Mouse (Mus musculus) common myeloid progenitor, adult 5-6 weeks (primary cell): Measurements from ENCODE around the gene Slc35c2. TPM values are rescaled to one million over a fixed set of nuclear protein-coding genes. Genes with fewer than 3 reads are reported as not detected.

ENCODE experiments used
- ATAC-seq: replicated peaks from 2 replicates; pipeline ENCODE4 v1.8.0; 2016; ENCODE audit warnings: low read depth, mild to moderate bottlenecking, moderate TSS enrichment, inconsistent platforms; ENCODE audit not compliant: poor library complexity, severe bottlenecking
- total RNA-seq: library from RNA; stranded (forward); fragments of 200-1000, 187-1606 nt; gene quantifications from 2 replicates; pipeline ENCODE4 v1.2.3, GENCODE M21; 2017

Slc35c2 gene
- total RNA-seq, 1 experiment from 2014 or later = 47.0 TPM

DNA sequence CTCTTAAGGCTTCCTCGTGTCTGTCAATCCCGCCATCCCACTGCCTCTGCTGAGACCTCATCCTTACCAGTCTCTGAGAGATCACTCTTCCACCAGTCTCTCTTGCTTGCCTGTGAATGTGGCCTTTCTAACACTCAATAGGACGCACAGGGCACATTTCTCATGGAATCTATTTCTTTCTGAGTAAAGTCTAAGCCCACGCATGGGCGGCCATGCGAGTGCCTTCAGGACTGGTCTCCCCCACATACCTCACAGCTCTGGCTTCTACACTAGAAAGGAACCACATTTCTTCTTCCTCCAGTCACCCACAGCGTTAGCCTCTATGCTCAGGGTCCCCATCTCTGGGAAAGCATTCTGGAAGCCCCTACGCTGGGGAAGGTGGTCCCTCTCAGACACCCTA is 26.5 kb upstream of the Slc35c2 start:
- ATAC-seq = no peak

- ATAC-seq = no peak
Measured at GRCm38 (mm10) chr2:165312381-165312780, 24.7 kb upstream of the Slc35c2 start.

GRCm38 (mm10) chr2:165311577-165311976 is 23.9 kb upstream of the Slc35c2 start:
- ATAC-seq = no peak

GRCm38 (mm10) chr2:165310818-165311425 is 23.3 kb upstream of the Slc35c2 start:
- no peak for ATAC-seq

GRCm38 (mm10) chr2:165307801-165308200 is 20.1 kb upstream of the Slc35c2 start:
- no peak for ATAC-seq

GRCm38 (mm10) chr2:165305438-165305837 is 17.8 kb upstream of the Slc35c2 start:
- no peak for ATAC-seq

DNA sequence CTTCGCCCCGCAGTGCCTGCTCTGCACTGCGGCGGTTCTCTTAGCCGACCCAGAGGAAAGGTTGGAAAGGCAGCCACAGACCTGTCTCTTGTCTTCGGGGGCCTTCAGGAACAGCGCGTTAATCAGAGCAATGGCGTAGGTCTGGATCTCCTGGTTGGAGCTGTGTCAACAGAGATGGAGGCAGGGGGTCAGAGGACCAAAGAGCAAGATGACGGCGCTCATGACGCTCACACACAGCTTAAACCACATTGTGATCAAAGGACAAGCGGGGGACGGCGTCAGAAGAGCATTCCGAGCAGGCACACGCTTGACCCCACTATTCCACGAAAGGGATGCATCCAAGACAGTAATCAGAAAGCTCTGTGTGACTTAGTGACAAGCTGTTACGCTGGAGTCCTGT is 17.1 kb upstream of the Slc35c2 start:
- no peak for ATAC-seq

DNA sequence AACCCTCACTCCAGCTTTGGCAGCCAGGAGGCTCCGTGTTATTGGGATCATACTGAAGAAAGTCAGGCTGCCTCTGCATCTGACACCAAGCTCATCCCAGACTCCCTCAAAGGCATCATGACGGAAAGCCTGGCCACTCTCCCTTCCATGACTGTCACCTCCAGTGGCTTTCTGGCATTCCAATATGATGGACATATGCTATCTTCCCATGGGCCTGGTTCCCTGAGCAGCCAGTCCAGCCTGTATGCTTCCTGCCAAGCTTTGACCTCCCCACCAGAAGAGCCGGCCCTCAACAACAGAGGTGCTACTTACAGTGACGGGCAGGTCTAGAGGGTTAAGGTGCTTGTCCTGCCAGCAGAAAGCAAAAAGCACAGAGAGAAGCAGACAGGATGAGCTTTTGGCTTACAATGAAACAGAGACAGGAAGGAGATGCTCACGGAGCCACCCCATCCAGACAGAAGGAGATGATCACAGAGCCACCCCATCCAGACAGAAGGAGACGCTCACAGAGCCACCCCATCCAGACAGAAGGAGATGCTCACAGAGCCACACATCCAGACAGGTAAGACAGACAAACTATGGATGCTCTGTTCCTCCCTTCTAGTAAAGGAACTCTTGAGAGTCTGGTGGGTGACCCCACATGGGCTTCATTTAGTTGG is 15.8 kb upstream of the Slc35c2 start:
- no peak for ATAC-seq

- no peak for ATAC-seq
Measured at GRCm38 (mm10) chr2:165301409-165301808, 13.7 kb upstream of the Slc35c2 start.

- ATAC-seq = no peak
Measured at GRCm38 (mm10) chr2:165300885-165301284, 13.2 kb upstream of the Slc35c2 start.

- ATAC-seq = peak; percentile 15; the same call in 1 of the 2 replicates
Measured at GRCm38 (mm10) chr2:165300424-165300823, 12.8 kb upstream of the Slc35c2 start.

GRCm38 (mm10) chr2:165297429-165297828 is 9.8 kb upstream of the Slc35c2 start:
- no peak for ATAC-seq

DNA sequence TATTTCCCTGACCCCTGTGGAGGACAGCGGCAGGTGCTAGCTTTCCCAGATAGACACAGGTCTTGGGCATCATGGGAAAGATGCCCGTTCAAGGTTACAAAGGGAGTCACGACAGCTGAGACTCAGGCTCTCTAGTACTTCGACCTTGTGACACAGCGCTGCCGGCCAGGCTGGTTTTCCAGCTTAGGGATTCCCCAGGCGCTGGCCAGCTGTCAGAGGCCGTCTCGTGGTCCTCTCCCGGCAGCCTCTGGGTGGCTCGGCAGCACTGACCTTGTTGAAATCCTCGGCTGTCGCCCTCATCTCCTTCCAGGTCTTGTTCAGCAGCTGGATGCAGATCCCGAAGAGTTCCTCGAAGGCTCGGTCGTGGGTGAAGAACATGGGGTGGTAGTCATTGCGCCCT is 8.9 kb upstream of the Slc35c2 start:
- no peak for ATAC-seq

GRCm38 (mm10) chr2:165288315-165289031 is 804 bp upstream of the Slc35c2 start:
- no peak for ATAC-seq

DNA sequence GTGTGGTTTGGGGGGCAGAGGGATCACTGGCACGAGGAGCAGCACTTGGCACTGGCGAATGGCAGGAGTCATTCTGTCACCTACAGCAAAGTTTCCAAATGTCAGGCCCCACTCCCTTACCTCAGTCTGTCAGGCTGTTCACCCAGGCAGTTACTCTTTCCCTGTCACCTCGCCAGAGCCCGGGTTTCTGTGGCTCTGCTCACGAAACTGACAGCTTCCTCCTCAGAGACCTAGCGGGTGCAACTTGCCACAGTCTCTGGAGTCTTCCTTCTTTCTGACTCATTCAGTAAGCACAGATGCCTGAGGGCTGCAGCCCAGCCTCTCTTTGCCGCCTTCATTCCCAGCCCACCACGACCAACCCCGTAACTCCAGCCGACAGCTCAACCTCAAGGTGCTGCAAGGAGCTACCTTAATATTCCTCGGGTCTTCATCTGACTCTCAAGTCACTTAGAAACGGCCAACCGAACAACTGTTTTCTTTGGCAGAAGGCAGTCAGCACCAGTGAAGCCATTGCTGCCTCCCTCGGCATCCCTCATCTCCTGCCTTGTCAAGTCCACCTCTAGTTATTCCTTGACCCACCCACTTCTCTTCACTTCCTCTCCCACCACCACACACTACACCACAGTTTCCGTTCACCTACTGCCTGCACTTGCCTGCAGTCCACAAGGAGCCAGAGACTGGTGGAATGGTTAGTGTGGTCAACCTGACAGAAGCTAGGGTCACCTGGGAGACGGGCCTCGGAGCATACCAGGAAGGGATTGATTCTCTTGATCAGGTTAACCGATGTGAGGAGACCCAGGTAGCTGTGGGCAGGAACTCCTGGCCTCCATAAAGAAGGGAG is 1.1 kb downstream of the Slc35c2 start:
- ATAC-seq = peak; percentile 71

DNA sequence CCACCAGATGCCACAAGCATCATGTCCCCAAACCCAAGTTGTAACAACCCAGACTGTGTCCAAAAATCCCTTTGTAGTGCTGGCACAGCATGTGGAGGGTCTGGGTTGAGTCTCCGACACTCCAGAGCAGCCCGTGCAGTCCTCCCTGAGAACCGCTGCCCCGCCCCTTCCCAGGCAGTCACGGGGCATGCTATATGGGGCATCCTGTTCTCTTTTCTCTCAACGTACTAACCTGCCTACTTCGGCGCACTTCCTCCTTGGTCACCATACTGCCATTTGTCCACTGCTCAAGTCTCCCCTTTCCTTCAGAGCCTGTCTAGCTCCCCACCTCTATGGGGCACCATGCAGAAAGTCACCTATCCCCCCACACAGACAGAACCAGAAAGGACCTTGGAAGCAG is 2.0 kb downstream of the Slc35c2 start:
- ATAC-seq = peak; percentile 52

- no peak for ATAC-seq
Measured at GRCm38 (mm10) chr2:165285034-165285433, 2.6 kb downstream of the Slc35c2 start.

GRCm38 (mm10) chr2:165284377-165284776 is 3.3 kb downstream of the Slc35c2 start:
- ATAC-seq = no peak

DNA sequence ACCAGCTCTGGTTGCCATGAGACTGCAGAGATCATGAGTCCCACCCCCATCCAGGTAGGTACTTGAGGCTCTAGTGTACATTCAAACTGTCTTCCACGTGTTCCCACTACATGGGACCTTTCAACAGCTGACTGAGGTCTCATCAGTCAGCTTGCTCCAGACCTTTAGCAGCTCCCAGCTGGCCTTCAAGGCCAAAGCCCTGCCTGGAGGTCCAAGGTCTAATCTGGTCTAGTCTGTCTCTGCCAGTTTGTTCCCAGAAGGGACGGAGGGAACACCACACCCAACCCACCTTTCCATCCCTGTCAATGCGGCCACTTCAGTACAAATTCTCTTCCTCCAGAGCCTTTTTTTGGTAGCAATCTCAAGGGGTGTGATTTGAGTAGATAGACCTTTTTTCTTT is 4.0 kb downstream of the Slc35c2 start:
- no peak for ATAC-seq

GRCm38 (mm10) chr2:165281779-165282311 is 5.8 kb downstream of the Slc35c2 start:
- ATAC-seq = no peak
